Comparison of ENCODE assay signal across 8 mouse cellular contexts in the genomic region with DNA sequence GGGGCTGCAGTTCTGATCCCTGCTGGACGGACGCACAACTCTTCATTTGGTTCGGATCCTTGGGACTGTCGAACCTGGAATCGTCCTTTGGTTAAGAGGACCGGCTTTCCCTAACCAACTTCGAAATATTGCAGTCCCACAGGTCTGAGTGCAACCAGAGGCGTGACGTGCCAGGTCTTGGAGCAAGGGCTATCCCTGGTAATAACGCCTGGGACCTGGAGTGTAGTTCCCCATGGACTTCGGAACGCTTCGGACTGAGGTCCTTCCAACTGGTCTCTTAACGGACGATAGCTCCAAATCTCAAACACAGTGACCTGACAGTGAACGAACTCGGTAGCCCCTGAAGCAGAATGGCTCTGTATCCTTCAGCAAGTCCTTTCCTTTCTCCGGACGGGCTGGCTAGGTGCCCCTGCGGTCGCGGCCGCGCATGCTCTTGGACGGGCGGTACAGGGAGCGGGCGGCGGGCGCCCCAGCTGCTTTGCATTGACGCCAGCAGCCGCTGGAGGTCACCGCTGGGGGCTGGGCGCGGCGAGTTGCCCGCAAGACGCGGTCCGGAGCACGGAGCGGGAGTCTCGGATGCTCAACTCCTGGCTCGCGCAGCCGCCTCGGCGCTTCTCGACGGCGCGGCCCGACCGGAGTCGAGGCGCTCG. TPM values are rescaled to one million over a fixed set of nuclear protein-coding genes. Genes with fewer than 3 reads are reported as not detected.
DNase-seq lines count a peak whose midpoint lies in the region; ATAC-seq and TF ChIP-seq lines count a peak whose summit lies in the region.

No protein-coding gene starts in this region.

- peak overlapping the region; percentile 49 for H3K4me3 ChIP-seq in hindbrain, embryonic 13.5 days
- peak overlapping the region; percentile 71 for H3K4me3 ChIP-seq in lung, postnatal 0 days (ENCODE audit: low read depth, low read length)

- peak overlapping the region; percentile 13; the same call in 1 of the 2 replicates for H3K27ac ChIP-seq in hindbrain, embryonic 13.5 days
- H3K27ac ChIP-seq in lung, postnatal 0 days (ENCODE audit: low read length): peak overlapping the region; percentile 89

- H3K4me2 ChIP-seq in hindbrain, embryonic 13.5 days: peak overlapping the region; percentile 63
- H3K4me2 ChIP-seq in lung, postnatal 0 days (replicated peaks; ENCODE audit: low read depth, low read length): peak overlapping the region; percentile 77

- H3K9ac ChIP-seq in hindbrain, embryonic 13.5 days: peak overlapping the region; percentile 55
- peak overlapping the region; percentile 79 for H3K9ac ChIP-seq in lung, postnatal 0 days (replicated peaks; ENCODE audit: low read depth)

- H3K27me3 ChIP-seq in hindbrain, embryonic 13.5 days: peaks cover 88% of the 10 kb centered on the region
- no peaks in the 10 kb centered on the region for H3K27me3 ChIP-seq in lung, postnatal 0 days (replicated peaks; ENCODE audit: insufficient read depth, low read length)

- H3K9me3 ChIP-seq in hindbrain, embryonic 13.5 days: no peaks in the 10 kb centered on the region
- no peaks in the 10 kb centered on the region for H3K9me3 ChIP-seq in lung, postnatal 0 days (ENCODE audit: low read length)

- TF ChIP-seq CTCF in lung, postnatal 0 days (IDR thresholded peaks at IDR 0.05): peak; percentile 68

- DNase-seq in Muller cell, postnatal 12 days (ENCODE audit: inconsistent ontology term): peak; percentile 86
- DNase-seq in cerebellum, postnatal 10 days: peak; percentile 77 to 83
- peak; percentile 62 to 75 for DNase-seq in frontal cortex, postnatal 25 days (ENCODE audit: low spot score in 2 of 2)
- peak; percentile 73 for DNase-seq in layer of hippocampus, postnatal 14 days (ENCODE audit: low spot score in 2 of 2)
- DNase-seq in lung, postnatal 0 days (ENCODE audit: low spot score): peak; percentile 96
- DNase-seq in ovary, adult 18-20 months (ENCODE audit: low spot score): peak; percentile 94
- DNase-seq in thymus, adult 18-20 months: peak; percentile 84 to 85

- TF ChIP-seq EP300 in lung, postnatal 0 days (IDR thresholded peaks at IDR 0.05): no peak

- under 1% methylated on average over 56 of the region's 57 CpGs for WGBS in hindbrain, embryonic 13.5 days
- 1% methylated on average over 57 of the region's 57 CpGs for WGBS in lung, postnatal 0 days

- H3K36me3 ChIP-seq in hindbrain, embryonic 13.5 days: no peaks in the 10 kb centered on the region
- H3K36me3 ChIP-seq in lung, postnatal 0 days (ENCODE audit: insufficient read depth, low read length): no peaks in the 10 kb centered on the region

- peaks cover 22% of the 10 kb centered on the region for H3K4me1 ChIP-seq in hindbrain, embryonic 13.5 days (replicated peaks)
- peaks cover 4% of the 10 kb centered on the region; the same call in 1 of the 2 replicates for H3K4me1 ChIP-seq in lung, postnatal 0 days (ENCODE audit: insufficient read depth, low read depth, low read length)

- ATAC-seq in hindbrain, embryonic 13.5 days (ENCODE audit: low FRiP score): peak; percentile 91
- ATAC-seq in lung, postnatal 0 days: peak; percentile 93

RNA-seq across cellular contexts. Expression of a gene that starts 0.6 kb away (rescaled TPM):
- 2.1 and 2.5 TPM in 2 replicates for polyA plus RNA-seq in hindbrain, embryonic 13.5 days (2015; fragmentation: Nextera tagmentation; extraction: Ambion mirVana)
- total RNA-seq in layer of hippocampus, postnatal 14 days (2021): 1 to 10 TPM; 2.7 to 3.1 TPM
- polyA plus RNA-seq in lung, postnatal 0 days (2015; fragmentation: Nextera tagmentation; extraction: Ambion mirVana): 6.1 and 6.5 TPM in 2 replicates

Comparison
In these comparisons a context has a peak if more than half of its experiments do, and no peak if none do; other contexts are left out.
1. Peak in every context shown above with its lines: DNase-seq, ATAC-seq, H3K4me3 ChIP-seq and H3K27ac ChIP-seq.